Mouse (Mus musculus): ENCODE measurements at regions not wholly inside any gene's neighbourhood (a gene's known extent, or its start where the extent isn't known, plus 50 kb on each side); places are given as distances from the start of the nearest gene placed in this dataset.

- Histone ChIP-seq H3K9me3 (ENCODE audit: control insufficient read depth, low read length) (no peaks in the 10 kb centered on the region), H3K4me3 (ENCODE audit: low read depth, low read length) (no peak overlapping the region), H3K27ac (ENCODE audit: low read depth, low read length) (no peak overlapping the region), H3K4me2 (no peak overlapping the region), H3K36me3 (ENCODE audit: control insufficient read depth, insufficient read depth, low read length) (no peaks in the 10 kb centered on the region), H3K4me1 (ENCODE audit: control insufficient read depth, insufficient read depth, low read length) (no peaks in the 10 kb centered on the region), H3K27me3 (ENCODE audit: control insufficient read depth, insufficient read depth, low read length) (no peaks in the 10 kb centered on the region), H3K9ac (ENCODE audit: low read length) (no peak overlapping the region)
- WGBS: 77% methylated on average over 4 of the region's 4 CpGs
- ATAC-seq (ENCODE audit: low FRiP score) (no peak), DNase-seq (ENCODE audit: low spot score, missing footprints) (no peak)
These were observed 191.9 kb downstream of the Maf start for GRCm38 (mm10) chr8:115515647-115516046.

GRCm38 (mm10) chr8:115514485-115514884, 193.1 kb downstream of the Maf start:
- Histone ChIP-seq H3K27ac (ENCODE audit: low read depth, low read length) (no peak overlapping the region), H3K4me3 (ENCODE audit: low read depth, low read length) (no peak overlapping the region), H3K9me3 (ENCODE audit: control insufficient read depth, low read length) (no peaks in the 10 kb centered on the region), H3K36me3 (ENCODE audit: control insufficient read depth, insufficient read depth, low read length) (no peaks in the 10 kb centered on the region), H3K9ac (ENCODE audit: low read length) (no peak overlapping the region), H3K27me3 (ENCODE audit: control insufficient read depth, insufficient read depth, low read length) (no peaks in the 10 kb centered on the region), H3K4me2 (no peak overlapping the region), H3K4me1 (ENCODE audit: control insufficient read depth, insufficient read depth, low read length) (no peaks in the 10 kb centered on the region)
- WGBS: 81% methylated on average over 3 of the region's 3 CpGs
- ATAC-seq (ENCODE audit: low FRiP score) (no peak), DNase-seq (ENCODE audit: low spot score, missing footprints) (no peak)

- Histone ChIP-seq H3K4me1 (ENCODE audit: control insufficient read depth, insufficient read depth, low read length) (no peaks in the 10 kb centered on the region), H3K4me2 (no peak overlapping the region), H3K27ac (ENCODE audit: low read depth, low read length) (no peak overlapping the region), H3K27me3 (ENCODE audit: control insufficient read depth, insufficient read depth, low read length) (no peaks in the 10 kb centered on the region), H3K9me3 (ENCODE audit: control insufficient read depth, low read length) (no peaks in the 10 kb centered on the region), H3K4me3 (ENCODE audit: low read depth, low read length) (no peak overlapping the region), H3K36me3 (ENCODE audit: control insufficient read depth, insufficient read depth, low read length) (no peaks in the 10 kb centered on the region), H3K9ac (ENCODE audit: low read length) (no peak overlapping the region)
- ATAC-seq (ENCODE audit: low FRiP score): no peak
- DNase-seq (ENCODE audit: low spot score, missing footprints): no peak
- WGBS: 97% methylated on average over 4 of the region's 4 CpGs
These were observed 200.4 kb downstream of the Maf start for GRCm38 (mm10) chr8:115507180-115507579.

GRCm38 (mm10) chr8:115506741-115507140, 200.9 kb downstream of the Maf start:
- Histone ChIP-seq H3K4me3 (ENCODE audit: low read depth, low read length) (no peak overlapping the region), H3K27ac (ENCODE audit: low read depth, low read length) (no peak overlapping the region), H3K4me1 (ENCODE audit: control insufficient read depth, insufficient read depth, low read length) (no peaks in the 10 kb centered on the region), H3K9ac (ENCODE audit: low read length) (no peak overlapping the region), H3K9me3 (ENCODE audit: control insufficient read depth, low read length) (no peaks in the 10 kb centered on the region), H3K36me3 (ENCODE audit: control insufficient read depth, insufficient read depth, low read length) (no peaks in the 10 kb centered on the region), H3K4me2 (no peak overlapping the region), H3K27me3 (ENCODE audit: control insufficient read depth, insufficient read depth, low read length) (no peaks in the 10 kb centered on the region)
- ATAC-seq (ENCODE audit: low FRiP score): no peak
- WGBS: 81% methylated on average over 10 of the region's 10 CpGs
- no peak for DNase-seq (ENCODE audit: low spot score, missing footprints)

- H3K4me2 ChIP-seq: no peak overlapping the region
- 91% methylated on average over 1 of the region's 1 CpGs for WGBS
- no peak overlapping the region for H3K4me3 ChIP-seq (ENCODE audit: low read depth, low read length)
- ATAC-seq (ENCODE audit: low FRiP score) (no peak), DNase-seq (ENCODE audit: low spot score, missing footprints) (no peak)
- no peak overlapping the region for H3K27ac ChIP-seq (ENCODE audit: low read depth, low read length)
- H3K4me1 ChIP-seq (ENCODE audit: control insufficient read depth, insufficient read depth, low read length): no peaks in the 10 kb centered on the region
- H3K9me3 ChIP-seq (ENCODE audit: control insufficient read depth, low read length): no peaks in the 10 kb centered on the region
- H3K9ac ChIP-seq (ENCODE audit: low read length): no peak overlapping the region
- no peaks in the 10 kb centered on the region for H3K36me3 ChIP-seq (ENCODE audit: control insufficient read depth, insufficient read depth, low read length)
- H3K27me3 ChIP-seq (ENCODE audit: control insufficient read depth, insufficient read depth, low read length): no peaks in the 10 kb centered on the region
These were observed 211.6 kb downstream of the Maf start for GRCm38 (mm10) chr8:115496016-115496415.

- no peaks in the 10 kb centered on the region for H3K27me3 ChIP-seq (ENCODE audit: control insufficient read depth, insufficient read depth, low read length)
- H3K4me3 ChIP-seq (ENCODE audit: low read depth, low read length): no peak overlapping the region
- WGBS: 96% methylated on average over 8 of the region's 8 CpGs
- H3K9ac ChIP-seq (ENCODE audit: low read length): no peak overlapping the region
- H3K36me3 ChIP-seq (ENCODE audit: control insufficient read depth, insufficient read depth, low read length): no peaks in the 10 kb centered on the region
- H3K9me3 ChIP-seq (ENCODE audit: control insufficient read depth, low read length): no peaks in the 10 kb centered on the region
- H3K4me1 ChIP-seq (ENCODE audit: control insufficient read depth, insufficient read depth, low read length): no peaks in the 10 kb centered on the region
- DNase-seq (ENCODE audit: low spot score, missing footprints): no peak
- no peak for ATAC-seq (ENCODE audit: low FRiP score)
- no peak overlapping the region for H3K27ac ChIP-seq (ENCODE audit: low read depth, low read length)
- H3K4me2 ChIP-seq: no peak overlapping the region
These were observed 213.2 kb downstream of the Maf start for GRCm38 (mm10) chr8:115494353-115494752.

GRCm38 (mm10) chr8:115486904-115487303, 220.7 kb downstream of the Maf start:
- WGBS: 38% methylated on average over 3 of the region's 3 CpGs
- DNase-seq (ENCODE audit: low spot score, missing footprints) (peak; percentile 28), ATAC-seq (ENCODE audit: low FRiP score) (no peak)
- Histone ChIP-seq H3K27me3 (ENCODE audit: control insufficient read depth, insufficient read depth, low read length) (no peaks in the 10 kb centered on the region), H3K4me3 (ENCODE audit: low read depth, low read length) (no peak overlapping the region), H3K4me1 (ENCODE audit: control insufficient read depth, insufficient read depth, low read length) (no peaks in the 10 kb centered on the region; the same call in 1 of the 2 replicates), H3K27ac (ENCODE audit: low read depth, low read length) (no peak overlapping the region), H3K9ac (ENCODE audit: low read length) (no peak overlapping the region), H3K9me3 (ENCODE audit: control insufficient read depth, low read length) (no peaks in the 10 kb centered on the region), H3K4me2 (no peak overlapping the region), H3K36me3 (ENCODE audit: control insufficient read depth, insufficient read depth, low read length) (no peaks in the 10 kb centered on the region)

- ATAC-seq (ENCODE audit: low FRiP score): no peak
- WGBS: 53% methylated on average over 7 of the region's 7 CpGs
- H3K27ac ChIP-seq (ENCODE audit: low read depth, low read length): no peak overlapping the region
- no peaks in the 10 kb centered on the region for H3K36me3 ChIP-seq (ENCODE audit: control insufficient read depth, insufficient read depth, low read length)
- no peak overlapping the region for H3K9ac ChIP-seq (ENCODE audit: low read length)
- H3K9me3 ChIP-seq (ENCODE audit: control insufficient read depth, low read length): no peaks in the 10 kb centered on the region
- H3K27me3 ChIP-seq (ENCODE audit: control insufficient read depth, insufficient read depth, low read length): no peaks in the 10 kb centered on the region
- H3K4me2 ChIP-seq: no peak overlapping the region
- H3K4me1 ChIP-seq (ENCODE audit: control insufficient read depth, insufficient read depth, low read length): no peaks in the 10 kb centered on the region; the same call in 1 of the 2 replicates
- DNase-seq (ENCODE audit: low spot score, missing footprints): no peak
- no peak overlapping the region for H3K4me3 ChIP-seq (ENCODE audit: low read depth, low read length)
These were observed 226.5 kb downstream of the Maf start for GRCm38 (mm10) chr8:115481136-115481535.

GRCm38 (mm10) chr8:115478406-115479060, 229.1 kb downstream of the Maf start:
- Histone ChIP-seq H3K27me3 (ENCODE audit: control insufficient read depth, insufficient read depth, low read length) (no peaks in the 10 kb centered on the region), H3K4me2 (no peak overlapping the region), H3K9me3 (ENCODE audit: control insufficient read depth, low read length) (no peaks in the 10 kb centered on the region), H3K36me3 (ENCODE audit: control insufficient read depth, insufficient read depth, low read length) (no peaks in the 10 kb centered on the region), H3K27ac (ENCODE audit: low read depth, low read length) (no peak overlapping the region), H3K4me1 (ENCODE audit: control insufficient read depth, insufficient read depth, low read length) (no peaks in the 10 kb centered on the region; the same call in 1 of the 2 replicates), H3K4me3 (ENCODE audit: low read depth, low read length) (no peak overlapping the region), H3K9ac (ENCODE audit: low read length) (no peak overlapping the region)
- ATAC-seq (ENCODE audit: low FRiP score): no peak
- 89% methylated on average over 11 of the region's 11 CpGs for WGBS
- peak; percentile 26 for DNase-seq (ENCODE audit: low spot score, missing footprints)
